Mouse (Mus musculus): Measurements from ENCODE around the gene Pou3f3. TPM values are rescaled to one million over a fixed set of nuclear protein-coding genes. Genes with fewer than 3 reads are reported as not detected.

Pou3f3 gene
- polyA plus RNA-seq, 1 experiment from 2014 or later = 0.04 TPM

DNA sequence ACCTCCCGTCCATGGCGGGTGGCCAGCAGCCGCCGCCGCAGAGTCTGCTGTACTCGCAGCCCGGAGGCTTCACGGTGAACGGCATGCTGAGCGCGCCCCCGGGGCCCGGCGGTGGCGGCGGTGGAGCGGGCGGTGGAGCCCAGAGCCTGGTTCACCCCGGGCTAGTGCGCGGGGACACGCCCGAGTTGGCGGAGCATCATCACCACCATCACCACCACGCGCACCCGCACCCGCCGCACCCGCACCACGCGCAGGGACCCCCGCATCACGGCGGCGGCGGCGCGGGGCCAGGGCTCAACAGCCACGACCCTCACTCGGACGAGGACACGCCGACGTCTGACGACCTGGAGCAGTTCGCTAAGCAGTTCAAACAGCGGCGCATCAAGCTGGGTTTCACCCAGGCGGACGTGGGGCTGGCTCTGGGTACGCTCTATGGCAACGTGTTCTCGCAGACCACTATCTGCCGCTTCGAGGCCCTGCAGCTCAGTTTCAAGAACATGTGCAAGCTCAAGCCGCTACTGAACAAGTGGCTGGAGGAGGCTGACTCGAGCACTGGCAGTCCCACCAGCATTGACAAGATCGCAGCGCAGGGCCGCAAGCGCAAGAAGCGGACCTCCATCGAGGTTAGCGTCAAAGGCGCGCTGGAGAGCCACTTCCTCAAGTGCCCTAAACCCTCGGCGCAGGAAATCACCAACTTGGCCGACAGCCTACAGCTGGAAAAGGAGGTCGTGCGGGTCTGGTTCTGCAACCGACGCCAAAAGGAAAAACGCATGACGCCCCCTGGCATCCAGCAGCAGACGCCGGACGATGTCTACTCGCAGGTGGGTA, 2.4 kb downstream of the Pou3f3 start:
- ATAC-seq (ENCODE audit: insufficient number of reproducible peaks, insufficient read depth, low FRiP score, low read depth) = no peak
- Histone ChIP-seq H3K4me2 (replicated peaks; ENCODE audit: low read depth, low read length) (peak overlapping the region; percentile 60), H3K4me1 (ENCODE audit: control insufficient read depth, insufficient read depth, low read length) (peaks cover 29% of the 10 kb centered on the region), H3K27ac (ENCODE audit: low read length) (no peak overlapping the region), H3K9ac (replicated peaks; ENCODE audit: low read depth, low read length) (no peak overlapping the region), H3K4me3 (ENCODE audit: low read depth, low read length) (peak overlapping the region; percentile 32), H3K36me3 (ENCODE audit: control insufficient read depth, insufficient read depth, low read length) (no peaks in the 10 kb centered on the region), H3K9me3 (ENCODE audit: control insufficient read depth, low read depth, low read length) (no peaks in the 10 kb centered on the region), H3K27me3 (ENCODE audit: control insufficient read depth, insufficient read depth, low read length) (peaks cover 60% of the 10 kb centered on the region)
- WGBS = under 1% methylated on average over 80 of the region's 80 CpGs

DNA sequence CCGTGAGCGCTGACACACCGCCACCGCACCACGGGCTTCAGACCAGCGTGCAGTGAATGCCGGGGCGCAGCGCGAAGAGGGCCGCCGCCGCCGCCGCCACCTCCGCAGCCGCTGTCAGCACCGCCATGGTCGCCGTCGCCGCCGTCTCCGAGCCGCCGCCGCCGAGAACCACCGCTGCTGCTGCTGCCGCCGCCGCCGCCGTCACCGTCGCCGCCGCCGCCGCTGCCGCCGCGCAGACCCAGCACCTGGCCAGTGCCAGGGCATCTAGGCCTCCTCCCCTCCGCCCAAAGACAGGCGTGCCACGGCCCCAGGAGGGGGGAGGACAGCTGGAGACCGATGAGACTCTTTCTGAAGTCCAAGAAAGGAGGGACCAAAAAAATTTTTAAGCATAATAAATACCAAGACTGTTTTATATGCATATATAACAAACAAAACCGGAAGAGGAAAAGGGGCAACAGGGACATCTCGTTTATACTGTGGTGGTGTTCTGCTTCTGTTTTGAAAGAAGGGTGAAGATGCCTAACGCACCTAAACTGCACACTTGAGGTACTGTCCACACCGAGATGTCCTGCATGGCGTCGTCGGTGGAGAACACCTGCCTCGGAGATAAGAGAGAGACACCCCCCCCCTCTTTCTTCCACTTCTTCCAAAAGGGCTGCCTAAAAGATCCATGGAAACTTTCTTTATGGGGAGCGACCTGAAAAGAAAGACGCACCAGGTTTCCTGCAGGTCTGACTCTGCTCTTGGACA, 3.2 kb downstream of the Pou3f3 start:
- H3K9ac ChIP-seq (replicated peaks; ENCODE audit: low read depth, low read length) = no peak overlapping the region
- H3K27me3 ChIP-seq (ENCODE audit: control insufficient read depth, insufficient read depth, low read length) = peaks cover 64% of the 10 kb centered on the region
- 0 out of 2 replicates have a peak overlapping the region, but pooled peaks have one; percentile 4 for H3K4me2 ChIP-seq (replicated peaks; ENCODE audit: low read depth, low read length)
- no peak for ATAC-seq (ENCODE audit: insufficient number of reproducible peaks, insufficient read depth, low FRiP score, low read depth)
- H3K4me3 ChIP-seq (ENCODE audit: low read depth, low read length) = 0 out of 2 replicates have a peak overlapping the region, but pooled peaks have one; percentile 32
- H3K9me3 ChIP-seq (ENCODE audit: control insufficient read depth, low read depth, low read length) = no peaks in the 10 kb centered on the region
- under 1% methylated on average over 36 of the region's 57 CpGs for WGBS
- no peak overlapping the region for H3K27ac ChIP-seq (ENCODE audit: low read length)
- H3K36me3 ChIP-seq (ENCODE audit: control insufficient read depth, insufficient read depth, low read length) = no peaks in the 10 kb centered on the region
- H3K4me1 ChIP-seq (ENCODE audit: control insufficient read depth, insufficient read depth, low read length) = peaks cover 29% of the 10 kb centered on the region

DNA sequence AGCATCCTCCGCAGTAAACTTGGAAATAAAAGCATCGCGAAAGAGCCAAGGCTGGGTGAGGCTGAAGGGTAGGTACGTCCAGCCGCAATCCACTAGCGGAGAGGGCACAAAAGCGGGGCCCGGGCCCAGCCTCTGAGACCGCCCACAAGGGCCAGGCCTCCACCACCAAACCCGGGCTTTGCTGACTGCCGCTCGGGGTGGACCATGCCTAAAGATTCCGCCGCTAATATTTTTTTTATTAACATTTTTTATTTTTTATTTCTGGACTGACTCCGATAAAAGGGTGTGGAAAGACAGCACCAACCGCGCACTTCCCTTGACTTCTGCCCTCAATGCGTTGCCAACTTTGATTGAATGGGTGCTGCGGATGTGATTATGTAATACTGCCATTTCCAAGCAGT, 3.9 kb downstream of the Pou3f3 start:
- H3K4me3 ChIP-seq (ENCODE audit: low read depth, low read length) = no peak overlapping the region
- H3K4me2 ChIP-seq (replicated peaks; ENCODE audit: low read depth, low read length) = no peak overlapping the region
- WGBS = 2% methylated on average over 19 of the region's 19 CpGs
- no peak overlapping the region for H3K27ac ChIP-seq (ENCODE audit: low read length)
- no peak overlapping the region for H3K9ac ChIP-seq (replicated peaks; ENCODE audit: low read depth, low read length)
- peaks cover 24% of the 10 kb centered on the region for H3K4me1 ChIP-seq (ENCODE audit: control insufficient read depth, insufficient read depth, low read length)
- H3K9me3 ChIP-seq (ENCODE audit: control insufficient read depth, low read depth, low read length) = no peaks in the 10 kb centered on the region
- no peaks in the 10 kb centered on the region for H3K36me3 ChIP-seq (ENCODE audit: control insufficient read depth, insufficient read depth, low read length)
- peaks cover 67% of the 10 kb centered on the region for H3K27me3 ChIP-seq (ENCODE audit: control insufficient read depth, insufficient read depth, low read length)
- no peak for ATAC-seq (ENCODE audit: insufficient number of reproducible peaks, insufficient read depth, low FRiP score, low read depth)

DNA sequence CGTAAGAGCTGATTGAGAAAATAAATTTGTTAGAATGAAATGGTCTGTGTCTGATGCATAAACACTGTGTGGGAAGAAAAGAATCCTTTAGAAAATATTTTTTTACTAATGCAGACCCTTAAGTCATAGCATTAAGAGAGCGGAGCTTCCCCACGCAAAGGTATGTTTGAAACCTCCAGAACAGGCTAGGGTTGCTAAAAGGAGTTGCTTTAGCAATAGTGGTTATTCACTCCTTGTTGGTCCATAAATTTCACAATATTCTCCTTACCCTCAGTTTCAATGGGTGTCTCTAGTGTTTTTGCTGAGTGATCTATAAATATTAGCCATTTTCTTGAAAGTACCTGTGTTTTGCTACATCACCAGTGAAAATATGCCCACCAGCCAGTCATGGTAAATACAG, 4.6 kb downstream of the Pou3f3 start:
- Histone ChIP-seq H3K9ac (replicated peaks; ENCODE audit: low read depth, low read length) (no peak overlapping the region), H3K9me3 (ENCODE audit: control insufficient read depth, low read depth, low read length) (no peaks in the 10 kb centered on the region), H3K36me3 (ENCODE audit: control insufficient read depth, insufficient read depth, low read length) (no peaks in the 10 kb centered on the region), H3K4me2 (replicated peaks; ENCODE audit: low read depth, low read length) (no peak overlapping the region), H3K27me3 (ENCODE audit: control insufficient read depth, insufficient read depth, low read length) (peaks cover 72% of the 10 kb centered on the region), H3K27ac (ENCODE audit: low read length) (no peak overlapping the region), H3K4me1 (ENCODE audit: control insufficient read depth, insufficient read depth, low read length) (peaks cover 19% of the 10 kb centered on the region), H3K4me3 (ENCODE audit: low read depth, low read length) (no peak overlapping the region)
- WGBS = 12% methylated on average over 3 of the region's 3 CpGs
- ATAC-seq (ENCODE audit: insufficient number of reproducible peaks, insufficient read depth, low FRiP score, low read depth) = no peak

DNA sequence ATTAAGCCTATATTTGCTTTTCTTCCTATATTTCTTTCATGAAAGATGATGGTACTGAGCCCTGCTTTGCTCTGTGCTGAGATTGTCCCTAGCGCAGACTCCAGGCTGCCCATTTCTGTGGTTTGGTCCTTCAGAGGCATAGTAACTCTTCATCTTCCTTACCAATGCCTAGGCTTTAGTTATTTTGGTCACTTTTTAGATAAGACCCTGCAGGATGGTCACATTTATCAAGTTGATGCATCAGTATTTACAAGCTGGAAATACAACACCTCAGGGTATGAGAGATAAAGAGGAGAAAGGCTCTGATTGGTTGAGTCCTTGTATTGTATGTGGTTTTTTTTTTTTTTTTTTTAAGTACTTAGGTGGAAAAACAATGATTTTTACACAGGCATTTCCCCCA, 5.2 kb downstream of the Pou3f3 start:
- Histone ChIP-seq H3K4me3 (ENCODE audit: low read depth, low read length) (no peak overlapping the region), H3K27me3 (ENCODE audit: control insufficient read depth, insufficient read depth, low read length) (peaks cover 73% of the 10 kb centered on the region), H3K9me3 (ENCODE audit: control insufficient read depth, low read depth, low read length) (no peaks in the 10 kb centered on the region), H3K36me3 (ENCODE audit: control insufficient read depth, insufficient read depth, low read length) (no peaks in the 10 kb centered on the region), H3K27ac (ENCODE audit: low read length) (no peak overlapping the region), H3K4me1 (ENCODE audit: control insufficient read depth, insufficient read depth, low read length) (peaks cover 19% of the 10 kb centered on the region), H3K9ac (replicated peaks; ENCODE audit: low read depth, low read length) (no peak overlapping the region), H3K4me2 (replicated peaks; ENCODE audit: low read depth, low read length) (no peak overlapping the region)
- WGBS = 15% methylated on average over 1 of the region's 1 CpGs
- no peak for ATAC-seq (ENCODE audit: insufficient number of reproducible peaks, insufficient read depth, low FRiP score, low read depth)

DNA sequence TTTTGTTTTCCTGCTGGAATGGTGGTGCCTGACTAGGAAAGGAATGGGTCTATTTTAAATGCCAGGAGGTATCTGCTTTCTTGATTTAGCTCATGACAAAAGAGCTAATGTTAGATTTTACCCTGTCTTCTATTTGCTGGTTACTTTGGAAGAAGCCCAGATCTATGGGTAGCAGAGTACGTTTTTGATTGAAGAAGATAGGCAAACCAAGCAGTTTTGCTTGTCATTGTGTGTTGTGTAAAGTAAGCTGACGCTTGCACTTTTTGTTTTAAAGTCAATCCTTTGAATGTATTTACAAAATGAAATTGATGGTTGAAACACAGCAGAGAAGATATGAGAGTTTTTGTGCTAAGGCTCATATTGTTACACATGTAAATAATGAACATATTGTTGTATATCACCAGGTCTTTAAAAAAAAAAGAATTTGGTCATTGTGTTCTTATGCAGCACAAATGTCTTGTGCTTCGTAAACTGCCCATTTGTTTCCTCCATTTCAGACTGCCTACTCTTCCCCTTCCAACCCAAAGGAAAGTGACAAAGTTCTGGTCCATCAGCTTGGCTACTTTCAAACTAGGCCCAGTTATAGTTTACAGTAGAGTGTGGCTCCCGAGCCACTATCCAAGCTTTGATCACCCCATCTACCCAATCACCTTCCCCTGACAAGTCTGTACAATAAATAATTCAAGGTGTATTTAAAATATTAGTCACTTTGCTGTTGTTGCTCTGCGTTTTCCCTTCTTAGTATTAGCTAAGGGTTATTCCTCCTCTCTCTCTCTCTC, 6.5 kb downstream of the Pou3f3 start:
- no peak overlapping the region for H3K9ac ChIP-seq (replicated peaks; ENCODE audit: low read depth, low read length)
- H3K27me3 ChIP-seq (ENCODE audit: control insufficient read depth, insufficient read depth, low read length) = peaks cover 73% of the 10 kb centered on the region
- no peak overlapping the region for H3K4me2 ChIP-seq (replicated peaks; ENCODE audit: low read depth, low read length)
- no peaks in the 10 kb centered on the region for H3K9me3 ChIP-seq (ENCODE audit: control insufficient read depth, low read depth, low read length)
- WGBS = 13% methylated on average over 5 of the region's 5 CpGs
- H3K4me1 ChIP-seq (ENCODE audit: control insufficient read depth, insufficient read depth, low read length) = peaks cover 15% of the 10 kb centered on the region
- no peaks in the 10 kb centered on the region for H3K36me3 ChIP-seq (ENCODE audit: control insufficient read depth, insufficient read depth, low read length)
- H3K27ac ChIP-seq (ENCODE audit: low read length) = no peak overlapping the region
- H3K4me3 ChIP-seq (ENCODE audit: low read depth, low read length) = no peak overlapping the region
- ATAC-seq (ENCODE audit: insufficient number of reproducible peaks, insufficient read depth, low FRiP score, low read depth) = no peak

DNA sequence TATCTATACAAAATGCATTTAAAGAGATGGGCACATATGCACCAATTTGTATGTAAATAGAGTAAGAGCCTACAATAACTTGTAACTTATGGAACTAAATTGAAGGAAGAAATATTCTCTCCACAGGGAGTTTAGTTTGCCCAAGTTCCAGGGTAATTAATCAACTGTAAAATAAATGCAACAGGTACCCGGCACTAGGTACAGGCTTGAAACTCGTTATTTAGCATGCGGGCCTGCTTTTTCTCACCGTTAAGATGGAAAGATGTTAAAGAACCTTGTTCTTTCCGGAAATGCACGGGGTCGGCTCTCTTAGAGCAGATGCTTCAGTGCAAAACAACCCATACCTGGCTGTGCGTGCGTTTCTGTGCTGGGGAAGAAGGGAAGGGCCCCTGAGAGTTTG, 7.4 kb downstream of the Pou3f3 start:
- Histone ChIP-seq H3K4me3 (ENCODE audit: low read depth, low read length) (no peak overlapping the region), H3K9ac (replicated peaks; ENCODE audit: low read depth, low read length) (no peak overlapping the region), H3K4me1 (ENCODE audit: control insufficient read depth, insufficient read depth, low read length) (peaks cover 7% of the 10 kb centered on the region), H3K36me3 (ENCODE audit: control insufficient read depth, insufficient read depth, low read length) (no peaks in the 10 kb centered on the region), H3K4me2 (replicated peaks; ENCODE audit: low read depth, low read length) (no peak overlapping the region), H3K27ac (ENCODE audit: low read length) (no peak overlapping the region), H3K9me3 (ENCODE audit: control insufficient read depth, low read depth, low read length) (no peaks in the 10 kb centered on the region), H3K27me3 (ENCODE audit: control insufficient read depth, insufficient read depth, low read length) (peaks cover 73% of the 10 kb centered on the region)
- WGBS = 3% methylated on average over 9 of the region's 9 CpGs
- ATAC-seq (ENCODE audit: insufficient number of reproducible peaks, insufficient read depth, low FRiP score, low read depth) = no peak

DNA sequence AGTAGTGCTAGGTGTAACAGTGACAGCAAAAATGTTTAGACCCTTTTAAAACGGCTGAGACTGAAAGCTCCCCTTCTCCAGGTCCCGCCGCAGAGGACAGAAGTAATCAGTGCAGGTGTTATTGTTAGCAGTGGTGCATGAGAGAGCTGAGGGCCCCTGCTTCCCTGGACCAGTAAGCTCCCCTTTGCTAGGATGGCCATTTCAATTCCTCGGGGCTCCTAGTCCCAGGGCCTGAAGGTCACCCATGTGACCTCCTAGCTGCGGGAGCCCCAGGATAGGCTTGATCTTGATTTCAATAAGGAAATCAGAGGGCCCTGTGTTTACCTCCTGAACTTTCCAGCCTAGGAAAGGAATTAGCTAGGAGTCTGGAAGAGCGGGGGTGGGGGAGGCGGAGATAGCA, 7.9 kb downstream of the Pou3f3 start:
- Histone ChIP-seq H3K27ac (ENCODE audit: low read length) (no peak overlapping the region), H3K36me3 (ENCODE audit: control insufficient read depth, insufficient read depth, low read length) (no peaks in the 10 kb centered on the region), H3K4me2 (replicated peaks; ENCODE audit: low read depth, low read length) (no peak overlapping the region), H3K27me3 (ENCODE audit: control insufficient read depth, insufficient read depth, low read length) (peaks cover 73% of the 10 kb centered on the region), H3K9me3 (ENCODE audit: control insufficient read depth, low read depth, low read length) (no peaks in the 10 kb centered on the region), H3K4me1 (ENCODE audit: control insufficient read depth, insufficient read depth, low read length) (peaks cover 3% of the 10 kb centered on the region; the same call in 1 of the 2 replicates), H3K4me3 (ENCODE audit: low read depth, low read length) (no peak overlapping the region), H3K9ac (replicated peaks; ENCODE audit: low read depth, low read length) (no peak overlapping the region)
- no peak for ATAC-seq (ENCODE audit: insufficient number of reproducible peaks, insufficient read depth, low FRiP score, low read depth)
- 1% methylated on average over 7 of the region's 7 CpGs for WGBS

Data from stomach, embryonic 14.5 days (tissue).